Mouse (Mus musculus): ENCODE data around the gene Ggta1.

DNA sequence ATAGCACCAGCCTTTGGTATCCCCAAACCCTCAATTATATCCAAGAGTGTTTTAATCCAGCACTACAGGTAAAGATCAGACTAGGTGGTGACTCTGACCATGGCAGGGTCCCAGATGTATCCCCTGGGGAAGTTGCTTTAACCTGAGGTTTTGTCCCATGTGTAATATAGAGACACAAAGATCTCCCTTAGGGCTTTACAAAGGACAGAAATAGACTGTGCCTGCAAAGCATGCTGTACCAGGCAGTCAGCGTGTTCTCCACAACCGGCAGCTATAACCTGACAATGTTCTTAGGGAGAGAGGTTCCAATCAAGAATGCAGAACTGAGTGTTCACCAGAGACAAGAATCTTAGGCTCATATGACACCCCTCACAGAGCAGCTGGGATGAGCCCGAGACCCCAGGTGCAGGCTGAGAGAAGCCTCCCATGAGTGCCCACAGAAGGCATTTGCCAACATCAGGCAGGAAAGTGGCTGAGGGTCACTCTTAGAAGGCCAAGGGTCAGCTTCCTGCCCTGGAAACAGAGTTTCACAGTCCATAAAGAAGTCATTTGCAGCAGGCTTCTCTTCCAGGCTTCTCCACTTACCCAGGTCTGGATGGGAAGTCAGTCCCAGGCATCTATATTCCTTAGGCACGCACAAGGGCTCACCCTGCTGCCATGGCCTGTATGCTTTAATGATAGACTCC, 34.3 kb downstream of the Ggta1 start:
- no peak for TF ChIP-seq POLR2A (IDR thresholded peaks at IDR 0.05; ENCODE audit: borderline replicate concordance, control insufficient read depth, low read depth, low read length)
- no peak for TF ChIP-seq CTCF (IDR thresholded peaks at IDR 0.05; ENCODE audit: control insufficient read depth, insufficient read depth, low read length)
